21 mouse cellular contexts compared by ENCODE assay signal in the genomic region with DNA sequence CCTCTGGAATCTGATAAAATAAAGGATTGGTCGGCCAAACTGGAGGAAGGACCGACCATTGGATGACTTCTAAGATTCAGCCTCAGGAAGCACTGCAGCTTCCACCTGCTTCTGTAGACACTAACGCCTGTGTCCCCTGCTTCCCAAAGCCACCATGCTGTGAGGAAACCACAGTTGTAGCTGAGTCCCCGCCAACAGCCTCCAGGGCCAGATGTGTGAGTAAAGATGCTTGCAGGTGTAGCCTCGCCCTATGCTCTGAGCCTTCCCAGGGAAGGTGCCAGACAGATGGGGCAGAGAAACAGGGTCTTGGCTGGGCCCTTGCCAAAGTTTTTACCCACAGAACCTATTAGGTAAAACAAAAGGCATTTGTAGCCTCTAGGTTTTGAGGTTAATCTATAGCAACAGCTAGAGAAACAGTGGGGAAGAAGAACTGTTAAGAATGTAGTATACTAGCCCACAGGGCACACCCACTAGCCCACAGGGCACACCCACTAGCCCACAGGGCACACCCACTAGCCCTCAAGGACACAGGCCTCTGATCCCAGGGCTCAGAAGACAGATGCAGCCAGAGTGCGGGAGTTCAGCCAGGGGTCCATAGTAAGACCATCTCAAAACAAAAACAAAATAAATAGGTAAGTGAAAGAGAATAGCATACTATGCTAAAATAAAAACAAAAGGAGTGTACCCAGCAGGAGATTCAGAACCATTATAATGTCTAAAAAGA. TPM values are rescaled to one million over a fixed set of nuclear protein-coding genes. Genes with fewer than 3 reads are reported as not detected.
DNase-seq lines count a peak whose midpoint lies in the region; ATAC-seq lines count a peak whose summit lies in the region.
"Had no signal": no experiment of that assay in that cellular context is flagged by ENCODE, and none has a peak within 500 bp of the region (broad histone marks: within the 10 kb centered on the region; RNA-seq: fewer than 3 reads in every experiment).

No protein-coding gene starts in this region.

- ATAC-seq in erythroblast, adult 5-6 weeks (replicated peaks; ENCODE audit: low FRiP score, poor library complexity, severe bottlenecking): peak; percentile 66
- peak; percentile 80 for ATAC-seq in monocyte, adult 5-6 weeks (replicated peaks; ENCODE audit: insufficient number of reproducible peaks, low FRiP score, low TSS enrichment, poor library complexity, severe bottlenecking)
- ATAC-seq: forebrain, embryonic 13.5 days; hindbrain, embryonic 16.5 days; liver, embryonic 12.5 days; Patski had no signal

- DNase-seq in ES-CJ7 (ENCODE audit: low read depth, low spot score): peak; percentile 56
- DNase-seq in thymus, postnatal 36 days: peak; percentile 47 to 74
- DNase-seq in layer of hippocampus, adult 8-10 months (ENCODE audit: low spot score in 2 of 2): no peak
- no peak for DNase-seq in gastrocnemius, postnatal 25 days
- no peak for DNase-seq in right cerebral cortex, postnatal 36 days (ENCODE audit: low spot score in 2 of 2)
- DNase-seq: adrenal gland, postnatal 36 days; cerebellum, adult 2 months; gastrocnemius, postnatal 10 days; heart, adult 2 months; heart, postnatal 4 days; kidney, adult 11 months; lung, adult 2 months; lung, postnatal 4 days; right cerebral cortex, adult 18-20 months; spleen, adult 18-20 months had no signal

RNA-seq across cellular contexts. Expression of a gene that starts 9.7 kb away (rescaled TPM):
- 20.8 and 23.6 TPM in 2 replicates for total RNA-seq in erythroblast, adult 5-6 weeks (2015; ENCODE audit: low replicate concordance)
- 11.2 and 12.0 TPM in 2 replicates for total RNA-seq in erythroblast, adult 5-6 weeks (2017; ENCODE audit: low replicate concordance)
- 44.6 to 80.4 TPM (median 63.0 TPM) in 3 replicates for total RNA-seq in monocyte, adult 5-6 weeks (2017)
- 100 to 1,000 TPM in 2 of 4 experiments, 10 to 100 TPM in 2; 78.8 to 108 (median 89.8) TPM for total RNA-seq in layer of hippocampus, adult 8-10 months (2022)
- 10 to 100 TPM; 18.2 to 18.5 TPM for total RNA-seq in gastrocnemius, postnatal 25 days (2021)

RNA-seq across cellular contexts. Expression of a gene that starts 30.9 kb away (rescaled TPM):
- 4.2 TPM in 2 replicates for total RNA-seq in erythroblast, adult 5-6 weeks (2015; ENCODE audit: low replicate concordance)
- total RNA-seq in erythroblast, adult 5-6 weeks (2017; ENCODE audit: low replicate concordance): 9.5 and 12.0 TPM in 2 replicates
- total RNA-seq in monocyte, adult 5-6 weeks (2017): 1.1 to 3.1 TPM (median 1.6 TPM) in 3 replicates
- 10 to 100 TPM in 1 of 4 experiments, 1 to 10 TPM in 3; 7.6 to 13.5 (median 8.8) TPM for total RNA-seq in layer of hippocampus, adult 8-10 months (2022)
- total RNA-seq in gastrocnemius, postnatal 25 days (2021): 10 to 100 TPM; 11.8 to 12.7 TPM

RNA-seq across cellular contexts. Expression of a gene that starts 41.0 kb away (rescaled TPM):
- total RNA-seq in erythroblast, adult 5-6 weeks (2015; ENCODE audit: low replicate concordance): 6.7 and 13.3 TPM in 2 replicates
- total RNA-seq in erythroblast, adult 5-6 weeks (2017; ENCODE audit: low replicate concordance): 3.9 and 6.4 TPM in 2 replicates
- 28.8 to 49.4 TPM (median 38.9 TPM) in 3 replicates for total RNA-seq in monocyte, adult 5-6 weeks (2017)
- total RNA-seq in layer of hippocampus, adult 8-10 months (2022): 10 to 100 TPM; 38.9 to 52.7 (median 46.3) TPM
- total RNA-seq in gastrocnemius, postnatal 25 days (2021): 10 to 100 TPM; 50.5 to 71.4 TPM

RNA-seq across cellular contexts. Expression of a gene that starts 58.9 kb away (rescaled TPM):
- total RNA-seq in erythroblast, adult 5-6 weeks (2015; ENCODE audit: low replicate concordance): 30.5 and 37.1 TPM in 2 replicates
- 30.8 and 49.3 TPM in 2 replicates for total RNA-seq in erythroblast, adult 5-6 weeks (2017; ENCODE audit: low replicate concordance)
- 45.6 to 47.6 TPM (median 47.0 TPM) in 3 replicates for total RNA-seq in monocyte, adult 5-6 weeks (2017)
- total RNA-seq in layer of hippocampus, adult 8-10 months (2022): 10 to 100 TPM; 51.4 to 67.0 (median 56.2) TPM
- total RNA-seq in gastrocnemius, postnatal 25 days (2021): 10 to 100 TPM; 49.2 to 56.0 TPM

RNA-seq across cellular contexts. Expression of a gene that starts 59.4 kb away (rescaled TPM):
- total RNA-seq in erythroblast, adult 5-6 weeks (2015; ENCODE audit: low replicate concordance): 240 and 267 TPM in 2 replicates
- total RNA-seq in erythroblast, adult 5-6 weeks (2017; ENCODE audit: low replicate concordance): 214 and 284 TPM in 2 replicates
- total RNA-seq in monocyte, adult 5-6 weeks (2017): 374 to 473 TPM (median 406 TPM) in 3 replicates
- total RNA-seq in layer of hippocampus, adult 8-10 months (2022): 100 to 1,000 TPM; 240 to 273 (median 257) TPM
- total RNA-seq in gastrocnemius, postnatal 25 days (2021): 10 to 100 TPM; 89.3 to 90.5 TPM

Comparison
In these comparisons a context has a peak if more than half of its experiments do, and no peak if none do; other contexts are left out.
1. DNase-seq: peak in ES-CJ7 (single experiment) and thymus, postnatal 36 days (2 of 2); none in layer of hippocampus, adult 8-10 months (0 of 2), gastrocnemius, postnatal 25 days (single experiment) and right cerebral cortex, postnatal 36 days (0 of 2).